Mouse (Mus musculus): Measurements from ENCODE around the gene Shd. TPM values are rescaled to one million over a fixed set of nuclear protein-coding genes. Genes with fewer than 3 reads are reported as not detected.

Gene Shd
- polyA plus RNA-seq, 1 experiment: not detected

- H3K36me3 ChIP-seq (ENCODE audit: control insufficient read depth, insufficient read depth): no peaks in the 10 kb centered on the region
- no peaks in the 10 kb centered on the region for H3K79me3 ChIP-seq (ENCODE audit: low read depth)
- peaks cover 10% of the 10 kb centered on the region for H3K27me3 ChIP-seq (ENCODE audit: control insufficient read depth, insufficient read depth, insufficient read length)
- no peak overlapping the region for H3K4me3 ChIP-seq (ENCODE audit: insufficient read depth, poor library complexity, severe bottlenecking)
- peaks cover 19% of the 10 kb centered on the region for H3K79me2 ChIP-seq (ENCODE audit: control insufficient read depth, insufficient read depth)
- TF ChIP-seq CTCF (IDR thresholded peaks at IDR 0.05; ENCODE audit: control insufficient read depth, insufficient read depth, insufficient read length) (no peak), USF1 (IDR thresholded peaks at IDR 0.05; ENCODE audit: low read depth) (no peak), MYOG (IDR thresholded peaks at IDR 0.05; ENCODE audit: control insufficient read depth, extremely low read depth, insufficient read length) (no peak), FOSL1 (IDR thresholded peaks at IDR 0.05; ENCODE audit: insufficient read depth, low read length, poor library complexity, severe bottlenecking) (no peak), MAX (IDR thresholded peaks at IDR 0.05) (no peak), CEBPB (IDR thresholded peaks at IDR 0.05; ENCODE audit: low read depth) (no peak), MYOD1 (IDR thresholded peaks at IDR 0.05; ENCODE audit: control insufficient read depth, insufficient read length, low read depth) (no peak)
- H3ac ChIP-seq (ENCODE audit: control insufficient read depth, insufficient read length, low read depth): no peak overlapping the region
Observed at GRCm38 (mm10) chr17:56006956-56007355, 36.7 kb downstream of the Shd start.

- Histone ChIP-seq H3K79me3 (ENCODE audit: low read depth) (no peaks in the 10 kb centered on the region), H3ac (ENCODE audit: control insufficient read depth, insufficient read length, low read depth) (no peak overlapping the region), H3K36me3 (ENCODE audit: control insufficient read depth, insufficient read depth) (peaks cover 7% of the 10 kb centered on the region), H3K27me3 (ENCODE audit: control insufficient read depth, insufficient read depth, insufficient read length) (peaks cover 10% of the 10 kb centered on the region), H3K79me2 (ENCODE audit: control insufficient read depth, insufficient read depth) (peaks cover 19% of the 10 kb centered on the region), H3K4me3 (ENCODE audit: insufficient read depth, poor library complexity, severe bottlenecking) (peak overlapping the region; percentile 21)
- TF ChIP-seq USF1 (IDR thresholded peaks at IDR 0.05; ENCODE audit: low read depth): no peak
- no peak for TF ChIP-seq MAX (IDR thresholded peaks at IDR 0.05)
Observed at GRCm38 (mm10) chr17:56007444-56008355, 37.4 kb downstream of the Shd start.

GRCm38 (mm10) chr17:56008356-56009087 lies 38.3 kb downstream of the Shd start:
- Histone ChIP-seq H3K36me3 (ENCODE audit: control insufficient read depth, insufficient read depth) (peaks cover 10% of the 10 kb centered on the region), H3K79me2 (ENCODE audit: control insufficient read depth, insufficient read depth) (peaks cover 19% of the 10 kb centered on the region), H3ac (ENCODE audit: control insufficient read depth, insufficient read length, low read depth) (peak overlapping the region; percentile 64), H3K4me3 (ENCODE audit: insufficient read depth, poor library complexity, severe bottlenecking) (peak overlapping the region; percentile 69), H3K27me3 (ENCODE audit: control insufficient read depth, insufficient read depth, insufficient read length) (peaks cover 3% of the 10 kb centered on the region), H3K79me3 (ENCODE audit: low read depth) (no peaks in the 10 kb centered on the region)
- TF ChIP-seq CTCF (IDR thresholded peaks at IDR 0.05; ENCODE audit: control insufficient read depth, insufficient read depth, insufficient read length) (no peak), FOSL1 (IDR thresholded peaks at IDR 0.05; ENCODE audit: insufficient read depth, low read length, poor library complexity, severe bottlenecking) (no peak), MYOG (IDR thresholded peaks at IDR 0.05; ENCODE audit: control insufficient read depth, extremely low read depth, insufficient read length) (no peak), CEBPB (IDR thresholded peaks at IDR 0.05; ENCODE audit: low read depth) (no peak)

- peaks cover 19% of the 10 kb centered on the region for H3K79me2 ChIP-seq (ENCODE audit: control insufficient read depth, insufficient read depth)
- peaks cover 11% of the 10 kb centered on the region for H3K36me3 ChIP-seq (ENCODE audit: control insufficient read depth, insufficient read depth)
- peaks cover 3% of the 10 kb centered on the region for H3K27me3 ChIP-seq (ENCODE audit: control insufficient read depth, insufficient read depth, insufficient read length)
- TF ChIP-seq CTCF (IDR thresholded peaks at IDR 0.05; ENCODE audit: control insufficient read depth, insufficient read depth, insufficient read length) (peak; percentile 93), MYOD1 (IDR thresholded peaks at IDR 0.05; ENCODE audit: control insufficient read depth, insufficient read length, low read depth) (no peak)
- H3ac ChIP-seq (ENCODE audit: control insufficient read depth, insufficient read length, low read depth): peak overlapping the region; percentile 94
- no peaks in the 10 kb centered on the region for H3K79me3 ChIP-seq (ENCODE audit: low read depth)
- peak overlapping the region; percentile 69 for H3K4me3 ChIP-seq (ENCODE audit: insufficient read depth, poor library complexity, severe bottlenecking)
Observed at GRCm38 (mm10) chr17:56009088-56009961, 39.1 kb downstream of the Shd start.

- Histone ChIP-seq H3K79me3 (ENCODE audit: low read depth) (no peaks in the 10 kb centered on the region), H3K27me3 (ENCODE audit: control insufficient read depth, insufficient read depth, insufficient read length) (peaks cover 3% of the 10 kb centered on the region), H3K36me3 (ENCODE audit: control insufficient read depth, insufficient read depth) (peaks cover 15% of the 10 kb centered on the region), H3K79me2 (ENCODE audit: control insufficient read depth, insufficient read depth) (peaks cover 19% of the 10 kb centered on the region), H3K4me3 (ENCODE audit: insufficient read depth, poor library complexity, severe bottlenecking) (peak overlapping the region; percentile 69), H3ac (ENCODE audit: control insufficient read depth, insufficient read length, low read depth) (peak overlapping the region; percentile 12)
- TF ChIP-seq MYOG (IDR thresholded peaks at IDR 0.05; ENCODE audit: control insufficient read depth, extremely low read depth, insufficient read length) (no peak), CEBPB (IDR thresholded peaks at IDR 0.05; ENCODE audit: low read depth) (no peak), FOSL1 (IDR thresholded peaks at IDR 0.05; ENCODE audit: insufficient read depth, low read length, poor library complexity, severe bottlenecking) (no peak), CTCF (IDR thresholded peaks at IDR 0.05; ENCODE audit: control insufficient read depth, insufficient read depth, insufficient read length) (no peak), MAX (IDR thresholded peaks at IDR 0.05) (no peak), MYOD1 (IDR thresholded peaks at IDR 0.05; ENCODE audit: control insufficient read depth, insufficient read length, low read depth) (no peak), USF1 (IDR thresholded peaks at IDR 0.05; ENCODE audit: low read depth) (no peak)
Observed at GRCm38 (mm10) chr17:56009962-56010240, 39.6 kb downstream of the Shd start.
